ENCODE assay signal across 20 mouse cellular contexts in genomic region chr5:104385521-104385920, GRCm38 (mm10). TPM values are rescaled to one million over a fixed set of nuclear protein-coding genes. Genes with fewer than 3 reads are reported as not detected.
DNase-seq lines count a peak whose midpoint lies in the region; ATAC-seq lines count a peak whose summit lies in the region.
"Had no signal": no experiment of that assay in that cellular context is flagged by ENCODE, and none has a peak within 500 bp of the region (broad histone marks: within the 10 kb centered on the region; RNA-seq: fewer than 3 reads in every experiment).

No protein-coding gene starts in this region.

- H3K4me2 ChIP-seq in forebrain, embryonic 15.5 days (replicated peaks), result no peak overlapping the region
- H3K4me2 ChIP-seq: embryonic facial prominence, embryonic 12.5 days; forebrain, embryonic 13.5 days had no signal

- no peaks in the 10 kb centered on the region for H3K9me3 ChIP-seq in forebrain, embryonic 15.5 days
- H3K9me3 ChIP-seq: embryonic facial prominence, embryonic 10.5 days; embryonic facial prominence, embryonic 12.5 days; forebrain, embryonic 13.5 days had no signal

- no peak overlapping the region for H3K27ac ChIP-seq in forebrain, embryonic 15.5 days (replicated peaks)
- H3K27ac ChIP-seq: embryonic facial prominence, embryonic 10.5 days; embryonic facial prominence, embryonic 12.5 days; forebrain, embryonic 13.5 days had no signal

- 93% methylated on average over 16 of the region's 16 CpGs for WGBS in forebrain, embryonic 15.5 days

- H3K9ac ChIP-seq in forebrain, embryonic 15.5 days (replicated peaks), result no peak overlapping the region
- H3K9ac ChIP-seq: embryonic facial prominence, embryonic 12.5 days; forebrain, embryonic 13.5 days had no signal

- H3K4me1 ChIP-seq in forebrain, embryonic 15.5 days, result no peaks in the 10 kb centered on the region
- H3K4me1 ChIP-seq: embryonic facial prominence, embryonic 10.5 days; forebrain, embryonic 13.5 days had no signal

- H3K4me3 ChIP-seq in forebrain, embryonic 15.5 days, result no peak overlapping the region
- H3K4me3 ChIP-seq: embryonic facial prominence, embryonic 10.5 days; embryonic facial prominence, embryonic 12.5 days; forebrain, embryonic 13.5 days had no signal

- H3K27me3 ChIP-seq in forebrain, embryonic 15.5 days, result no peaks in the 10 kb centered on the region
- H3K27me3 ChIP-seq: embryonic facial prominence, embryonic 12.5 days; forebrain, embryonic 13.5 days; Patski had no signal

- H3K36me3 ChIP-seq in forebrain, embryonic 15.5 days, result no peaks in the 10 kb centered on the region
- H3K36me3 ChIP-seq: embryonic facial prominence, embryonic 10.5 days; embryonic facial prominence, embryonic 12.5 days; G1E had no signal

- DNase-seq in ES-CJ7 (ENCODE audit: low read depth, low spot score) (peak; percentile 14), R1 (ENCODE audit: low read depth, low spot score) (peak; percentile 56)
- DNase-seq in testis, postnatal 14 days (ENCODE audit: low spot score), result peak; percentile 26
- DNase-seq in ovary, adult 18-20 months (ENCODE audit: low spot score), result no peak
- DNase-seq: adrenal gland, adult 8-10 months; adrenal gland, postnatal 14 days; adrenal gland, postnatal 36 days; cerebellum, adult 11-12 months; cerebellum, adult 2 months; cerebellum, adult 9-10 months; cerebellum, postnatal 10 days; cerebellum, postnatal 25 days had no signal

- no peak for ATAC-seq in forebrain, embryonic 15.5 days (replicated peaks)
- ATAC-seq: activated CD4-positive, CD25-positive, alpha-beta regulatory T cell, adult 4 months; forebrain, embryonic 13.5 days; forebrain, embryonic 16.5 days; Patski had no signal

RNA-seq across cellular contexts. Expression of gene Spp1, which starts 49.4 kb away (rescaled TPM):
- 6.7 and 8.9 TPM in 2 replicates for polyA plus RNA-seq in forebrain, embryonic 15.5 days (2015; fragmentation: Nextera tagmentation; extraction: Ambion mirVana)
- polyA plus RNA-seq: G1E had no signal
